Mouse (Mus musculus) myocyte (in vitro differentiated cells): ENCODE data around the gene Nuak1. TPM values are rescaled to one million over a fixed set of nuclear protein-coding genes. Genes with fewer than 3 reads are reported as not detected.

Experiments used
- H3K27me3 ChIP-seq: one replicate; pipeline ENCODE4 v1.6.1; 2011; ENCODE audit not compliant: control insufficient read depth, insufficient read depth, insufficient read length
- H3K36me3 ChIP-seq: one replicate; pipeline ENCODE4 v1.6.1; 2011; ENCODE audit not compliant: control insufficient read depth, insufficient read depth
- H3K4me2 ChIP-seq: one replicate; pipeline ENCODE4 v1.6.1; 2011; ENCODE audit warnings: low read depth, control low read depth
- H3K4me3 ChIP-seq: one replicate; pipeline ENCODE4 v1.5.1; 2011; ENCODE audit warnings: mild to moderate bottlenecking, control low read depth, moderate library complexity
- H3K79me2 ChIP-seq: one replicate; pipeline ENCODE4 v1.6.1; 2011; ENCODE audit not compliant: control insufficient read depth, insufficient read depth
- H3ac ChIP-seq: one replicate; pipeline ENCODE4 v1.6.1; 2011; ENCODE audit not compliant: control insufficient read depth, insufficient read length
- CEBPB ChIP-seq: IDR thresholded peaks from 2 replicates; pipeline ENCODE4 v1.6.1; 2011; ENCODE audit warnings: mild to moderate bottlenecking, moderate library complexity; ENCODE audit not compliant: poor library complexity, insufficient read depth, severe bottlenecking
- E2F4 ChIP-seq: IDR thresholded peaks from one replicate; pipeline ENCODE4 v1.6.1; 2011; ENCODE audit warnings: mild to moderate bottlenecking, control low read depth, moderate library complexity; ENCODE audit not compliant: insufficient read depth
- MAX ChIP-seq: IDR thresholded peaks from one replicate; pipeline ENCODE4 v1.6.1; 2011; ENCODE audit warnings: low read depth, mild to moderate bottlenecking, control low read depth
- MYOD1 ChIP-seq, 3 experiments: IDR thresholded peaks; one replicate each; pipeline ENCODE4 v1.6.1; 2011; ENCODE audit warnings: control low read depth in 2 of 3, low read depth in 2 of 3, mild to moderate bottlenecking in 2 of 3, moderate library complexity in 1 of 3; ENCODE audit not compliant: insufficient read length in 2 of 3, control insufficient read depth in 1 of 3
- MYOG ChIP-seq, 3 experiments: IDR thresholded peaks; one replicate each; pipeline ENCODE4 v1.6.1; 2011; ENCODE audit warnings: control low read depth in 2 of 3, low read depth in 2 of 3, mild to moderate bottlenecking in 2 of 3; ENCODE audit not compliant: insufficient read length in 2 of 3, control insufficient read depth in 1 of 3, insufficient read depth in 1 of 3
- POLR2A ChIP-seq: IDR thresholded peaks from one replicate; pipeline ENCODE4 v1.6.1; 2011; ENCODE audit warnings: low read depth, mild to moderate bottlenecking, control low read depth, moderate library complexity; ENCODE audit not compliant: insufficient read length
- POLR2AphosphoS2 ChIP-seq: IDR thresholded peaks from one replicate; pipeline ENCODE4 v1.6.1; 2011; ENCODE audit warnings: low read depth, control low read depth; ENCODE audit not compliant: insufficient read length
- REST ChIP-seq: IDR thresholded peaks from one replicate; pipeline ENCODE4 v1.6.1; 2011; ENCODE audit warnings: mild to moderate bottlenecking, control low read depth, moderate library complexity; ENCODE audit not compliant: insufficient read depth, insufficient read length
- SRF ChIP-seq: IDR thresholded peaks from one replicate; pipeline ENCODE4 v1.6.1; 2011; ENCODE audit warnings: low read depth; ENCODE audit not compliant: control insufficient read depth, insufficient read length
- TCF12 ChIP-seq: IDR thresholded peaks from one replicate; pipeline ENCODE4 v1.6.1; 2011; ENCODE audit warnings: mild to moderate bottlenecking, control low read depth; ENCODE audit not compliant: poor library complexity, insufficient read depth, severe bottlenecking
- TCF3 ChIP-seq: IDR thresholded peaks from one replicate; pipeline ENCODE4 v1.6.1; 2011; ENCODE audit warnings: low read depth, control low read depth; ENCODE audit not compliant: insufficient read length
- USF1 ChIP-seq: IDR thresholded peaks from one replicate; pipeline ENCODE4 v1.6.1; 2011; ENCODE audit warnings: low read depth, mild to moderate bottlenecking, control low read depth, moderate library complexity
- polyA plus RNA-seq: library from polyadenylated mRNA; unstranded; fragments of >200 nt; fragmentation: generic; extraction: Trizol; gene quantifications from one replicate; pipeline ENCODE4 v1.2.1, GENCODE M21; 2012; ENCODE audit warnings: missing spikeins

Nuak1 gene
- polyA plus RNA-seq, 1 experiment, result 21.8 TPM

DNA sequence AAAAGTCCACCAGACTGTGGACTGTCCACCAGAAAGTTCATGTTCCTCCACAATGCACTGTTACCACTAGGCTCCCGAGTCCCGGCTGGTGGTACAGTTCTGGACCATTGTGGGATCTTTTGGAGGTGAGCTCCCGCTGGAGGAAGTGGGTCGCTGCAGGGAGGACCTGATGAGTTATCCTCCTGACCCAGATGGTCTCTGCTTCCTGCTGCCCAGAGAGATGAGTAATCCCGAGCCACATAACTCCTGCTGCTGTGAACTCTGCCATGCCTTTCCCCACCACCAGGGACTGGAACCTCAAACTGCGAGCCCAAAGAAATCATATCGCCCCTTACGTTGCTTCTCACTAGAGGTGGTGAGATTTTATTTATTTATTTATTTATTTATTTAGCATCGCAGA is 4.0 kb upstream of the Nuak1 start:
- Histone ChIP-seq H3K27me3 (no peaks in the 10 kb centered on the region), H3K4me3 (no peak overlapping the region), H3ac (no peak overlapping the region), H3K79me2 (peaks cover 8% of the 10 kb centered on the region), H3K36me3 (no peaks in the 10 kb centered on the region), H3K4me2 (no peak overlapping the region)
- TF ChIP-seq MYOG (IDR thresholded peaks at IDR 0.05; ENCODE audit: control insufficient read depth in 1 of 3, insufficient read depth in 1 of 3, insufficient read length in 2 of 3, low read depth in 2 of 3) (no peak), REST (no peak), USF1 (no peak), TCF12 (no peak), SRF (no peak), TCF3 (no peak), MAX (no peak), POLR2A (no peak), POLR2AphosphoS2 (no peak), CEBPB (no peak), MYOD1 (IDR thresholded peaks at IDR 0.05; ENCODE audit: control insufficient read depth in 1 of 3, insufficient read length in 2 of 3, low read depth in 2 of 3) (no peak), E2F4 (no peak)

DNA sequence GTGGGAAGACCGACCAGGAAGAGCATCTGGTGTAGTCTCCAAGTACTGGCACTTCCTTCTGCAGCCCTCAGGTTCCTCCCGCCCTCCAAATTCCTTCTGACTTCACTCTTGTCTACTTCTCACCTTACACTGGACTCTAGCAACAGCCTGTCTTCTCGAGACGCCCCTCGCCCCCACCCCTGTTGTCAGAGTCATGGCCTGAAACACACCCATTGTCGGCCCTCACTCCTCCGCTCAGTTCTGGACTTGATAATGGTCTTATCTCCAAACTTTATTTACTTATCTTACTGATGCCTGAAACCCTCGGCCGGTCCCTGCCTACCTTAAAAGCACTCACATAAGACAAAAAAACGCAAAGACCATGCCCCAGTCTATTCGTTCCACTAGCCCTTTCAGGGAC is 1.4 kb upstream of the Nuak1 start:
- peak overlapping the region; percentile 75 for H3K4me3 ChIP-seq
- H3K79me2 ChIP-seq, result peaks cover 20% of the 10 kb centered on the region
- H3K36me3 ChIP-seq, result no peaks in the 10 kb centered on the region
- TF ChIP-seq MYOD1 (IDR thresholded peaks at IDR 0.05; ENCODE audit: control insufficient read depth in 1 of 3, insufficient read length in 2 of 3, low read depth in 2 of 3) (no peak), TCF12 (no peak), POLR2A (no peak), MYOG (IDR thresholded peaks at IDR 0.05; ENCODE audit: control insufficient read depth in 1 of 3, insufficient read depth in 1 of 3, insufficient read length in 2 of 3, low read depth in 2 of 3) (no peak), CEBPB (no peak), REST (no peak), TCF3 (no peak), E2F4 (no peak)
- H3K4me2 ChIP-seq, result peak overlapping the region; percentile 75
- H3K27me3 ChIP-seq, result no peaks in the 10 kb centered on the region
- H3ac ChIP-seq, result peak overlapping the region; percentile 67

DNA sequence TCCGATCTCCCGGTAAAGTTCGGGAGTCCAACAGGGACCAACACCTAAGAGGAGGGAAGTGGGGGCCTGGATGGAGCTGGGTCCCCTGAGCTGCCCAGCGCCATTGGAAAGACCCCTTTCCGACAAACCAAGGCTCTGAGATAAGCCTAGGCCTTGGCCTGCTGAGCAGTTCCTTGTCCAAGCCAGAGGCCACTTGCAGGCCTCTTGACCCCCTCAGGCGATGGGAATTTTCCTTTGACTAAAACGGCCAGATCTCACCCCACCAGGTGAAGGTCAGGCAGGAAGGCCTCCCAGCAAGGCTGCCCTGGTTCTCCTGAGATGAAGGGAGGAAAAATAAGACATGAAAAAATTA is 1.0 kb upstream of the Nuak1 start:
- TF ChIP-seq USF1, result no peak
- no peak for TF ChIP-seq E2F4
- no peak for TF ChIP-seq CEBPB
- peaks cover 25% of the 10 kb centered on the region for H3K79me2 ChIP-seq
- H3K27me3 ChIP-seq, result no peaks in the 10 kb centered on the region
- H3ac ChIP-seq, result peak overlapping the region; percentile 67
- no peaks in the 10 kb centered on the region for H3K36me3 ChIP-seq
- peak overlapping the region; percentile 75 for H3K4me2 ChIP-seq
- H3K4me3 ChIP-seq, result peak overlapping the region; percentile 75

DNA sequence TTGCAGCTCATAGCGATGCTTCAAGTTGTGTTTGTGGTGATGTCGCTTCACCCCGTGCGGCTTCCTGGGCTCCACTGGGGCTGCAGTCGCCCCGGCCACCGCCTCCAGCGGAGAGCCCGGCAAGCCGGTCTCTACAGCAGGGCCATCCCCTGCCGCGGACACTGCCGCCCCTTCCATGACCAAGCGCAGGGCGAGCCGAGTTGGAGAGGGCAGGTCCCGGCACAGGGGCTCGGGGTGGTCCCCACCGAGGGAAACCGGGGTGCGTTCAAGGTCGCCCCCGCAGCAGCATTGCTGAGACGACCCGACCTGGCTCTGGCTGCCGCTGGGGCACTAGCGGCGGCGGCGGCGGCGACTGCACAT is 236 bp downstream of the Nuak1 start:
- no peaks in the 10 kb centered on the region for H3K27me3 ChIP-seq
- peak overlapping the region; percentile 75 for H3K4me3 ChIP-seq
- TF ChIP-seq TCF3 (no peak), E2F4 (no peak), MAX (no peak), POLR2A (no peak), POLR2AphosphoS2 (no peak), MYOG (IDR thresholded peaks at IDR 0.05; ENCODE audit: control insufficient read depth in 1 of 3, insufficient read depth in 1 of 3, insufficient read length in 2 of 3, low read depth in 2 of 3) (no peak), TCF12 (no peak), SRF (no peak), MYOD1 (IDR thresholded peaks at IDR 0.05; ENCODE audit: control insufficient read depth in 1 of 3, insufficient read length in 2 of 3, low read depth in 2 of 3) (no peak), REST (no peak), USF1 (no peak), CEBPB (no peak)
- H3K4me2 ChIP-seq, result peak overlapping the region; percentile 91
- H3ac ChIP-seq, result peak overlapping the region; percentile 67
- no peaks in the 10 kb centered on the region for H3K36me3 ChIP-seq
- peaks cover 37% of the 10 kb centered on the region for H3K79me2 ChIP-seq

DNA sequence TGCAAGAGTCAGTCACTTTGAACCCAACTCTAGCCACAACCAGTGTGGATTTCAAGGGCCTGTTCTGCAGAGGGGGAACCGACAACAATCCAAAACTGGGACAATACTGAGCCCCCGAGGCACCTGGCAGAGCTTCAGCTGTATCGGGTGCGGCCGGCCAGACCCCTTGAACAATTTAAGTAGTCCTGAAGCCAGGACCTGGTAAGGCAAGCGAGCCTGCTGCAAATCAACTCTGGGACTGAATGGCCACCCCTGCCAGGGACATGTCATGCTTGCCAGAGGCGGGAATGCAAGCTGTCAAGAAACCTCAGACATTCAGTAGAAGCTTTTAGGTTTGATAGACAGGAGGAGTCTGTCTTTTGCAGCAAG is 1.2 kb downstream of the Nuak1 start:
- Histone ChIP-seq H3ac (no peak overlapping the region), H3K4me3 (peak overlapping the region; percentile 75), H3K27me3 (no peaks in the 10 kb centered on the region), H3K4me2 (peak overlapping the region; percentile 91), H3K79me2 (peaks cover 43% of the 10 kb centered on the region), H3K36me3 (peaks cover 5% of the 10 kb centered on the region)
- TF ChIP-seq POLR2A, result no peak
- TF ChIP-seq POLR2AphosphoS2, result no peak
- no peak for TF ChIP-seq E2F4
- no peak for TF ChIP-seq CEBPB
- no peak for TF ChIP-seq USF1
- no peak for TF ChIP-seq REST
- TF ChIP-seq MYOD1 (IDR thresholded peaks at IDR 0.05; ENCODE audit: control insufficient read depth in 1 of 3, insufficient read length in 2 of 3, low read depth in 2 of 3), result no peak
- no peak for TF ChIP-seq MAX
- no peak for TF ChIP-seq MYOG (IDR thresholded peaks at IDR 0.05; ENCODE audit: control insufficient read depth in 1 of 3, insufficient read depth in 1 of 3, insufficient read length in 2 of 3, low read depth in 2 of 3)
- TF ChIP-seq TCF12, result no peak
- no peak for TF ChIP-seq TCF3
- no peak for TF ChIP-seq SRF
